Mouse (Mus musculus): ENCODE results near the gene Rundc3a. TPM values are rescaled to one million over a fixed set of nuclear protein-coding genes. Genes with fewer than 3 reads are reported as not detected.

The Rundc3a gene
- polyA plus RNA-seq, 1 experiment: 3.2 TPM

DNA sequence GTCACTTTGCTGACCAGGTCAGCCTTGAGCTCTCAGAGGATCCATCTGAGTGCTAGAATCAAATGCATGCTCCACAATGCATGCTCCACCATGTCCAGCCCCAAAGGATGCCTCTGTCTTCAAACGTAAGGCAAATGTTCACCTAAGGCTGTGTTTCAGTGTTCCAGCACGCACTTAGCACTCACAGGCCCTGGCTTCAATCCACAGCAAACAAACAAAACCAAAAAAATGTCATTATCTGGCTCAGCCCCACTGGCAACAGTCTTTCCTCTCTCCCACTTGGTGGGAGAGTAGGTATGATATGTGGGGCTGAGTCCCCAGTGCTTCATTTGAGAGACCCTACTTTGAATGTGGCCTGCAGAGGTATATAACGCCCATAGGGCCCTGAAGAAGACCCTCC, 17.9 kb downstream of the Rundc3a start:
- no peak for TF ChIP-seq CTCF (IDR thresholded peaks at IDR 0.05; ENCODE audit: control insufficient read depth, insufficient read depth, low read length)
- TF ChIP-seq POLR2A (IDR thresholded peaks at IDR 0.05; ENCODE audit: borderline replicate concordance, control insufficient read depth, low read depth, low read length): no peak
- Histone ChIP-seq H3K4me1 (ENCODE audit: control insufficient read depth, insufficient read depth, low read length) (peaks cover 2% of the 10 kb centered on the region; the same call in 1 of the 2 replicates), H3K27ac (ENCODE audit: control insufficient read depth, insufficient read depth, low read depth, low read length, poor library complexity) (no peak overlapping the region), H3K4me3 (replicated peaks; ENCODE audit: control insufficient read depth, low read depth, low read length) (no peak overlapping the region)
- WGBS: 77% methylated on average over 3 of the region's 3 CpGs

DNA sequence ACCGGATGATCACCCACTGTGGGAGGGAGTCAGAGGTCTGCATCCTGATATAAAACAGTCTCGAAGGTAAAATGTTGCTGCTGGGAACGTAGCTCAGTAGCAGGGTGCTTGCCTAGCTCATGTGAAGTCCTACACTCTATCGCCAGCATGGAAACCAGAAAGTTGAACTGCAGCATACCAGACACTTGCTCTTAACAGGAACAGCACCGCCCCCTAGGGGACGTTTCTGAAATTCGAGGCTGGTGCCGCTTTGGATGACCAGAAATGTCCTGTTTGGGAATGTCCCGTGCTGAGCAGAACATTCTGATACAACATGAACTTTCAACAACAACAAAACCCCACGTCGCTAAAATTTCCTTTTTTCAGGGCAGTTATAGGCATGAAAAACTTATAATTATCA, 18.5 kb downstream of the Rundc3a start:
- TF ChIP-seq POLR2A (IDR thresholded peaks at IDR 0.05; ENCODE audit: borderline replicate concordance, control insufficient read depth, low read depth, low read length) (no peak), CTCF (IDR thresholded peaks at IDR 0.05; ENCODE audit: control insufficient read depth, insufficient read depth, low read length) (peak; percentile 88)
- H3K4me3 ChIP-seq (replicated peaks; ENCODE audit: control insufficient read depth, low read depth, low read length): no peak overlapping the region
- H3K4me1 ChIP-seq (ENCODE audit: control insufficient read depth, insufficient read depth, low read length): peaks cover 2% of the 10 kb centered on the region; the same call in 1 of the 2 replicates
- H3K27ac ChIP-seq (ENCODE audit: control insufficient read depth, insufficient read depth, low read depth, low read length, poor library complexity): no peak overlapping the region
- WGBS: 8% methylated on average over 11 of the region's 11 CpGs

DNA sequence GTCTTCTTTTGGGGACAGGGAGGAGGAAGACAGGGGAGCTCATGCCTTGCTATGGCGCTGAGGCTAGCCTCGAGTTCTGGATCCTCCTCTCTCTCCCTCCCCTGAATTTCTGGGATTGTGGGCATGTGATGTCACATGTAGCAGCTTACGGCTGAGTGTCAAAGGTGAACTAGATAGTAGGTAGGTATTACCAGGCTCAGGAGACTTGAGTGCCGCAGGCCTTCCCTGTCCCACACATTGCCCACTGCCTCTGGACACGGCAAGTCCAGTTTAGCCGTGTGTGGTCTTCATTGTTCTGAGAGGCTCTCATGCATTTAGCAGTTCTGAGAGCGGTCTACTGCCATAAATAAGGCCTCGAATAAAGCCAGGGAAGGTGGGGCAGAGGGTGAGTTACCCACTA, 19.9 kb downstream of the Rundc3a start:
- WGBS: 81% methylated on average over 8 of the region's 8 CpGs
- TF ChIP-seq CTCF (IDR thresholded peaks at IDR 0.05; ENCODE audit: control insufficient read depth, insufficient read depth, low read length) (no peak), POLR2A (IDR thresholded peaks at IDR 0.05; ENCODE audit: borderline replicate concordance, control insufficient read depth, low read depth, low read length) (no peak)
- Histone ChIP-seq H3K27ac (ENCODE audit: control insufficient read depth, insufficient read depth, low read depth, low read length, poor library complexity) (no peak overlapping the region), H3K4me3 (replicated peaks; ENCODE audit: control insufficient read depth, low read depth, low read length) (no peak overlapping the region), H3K4me1 (ENCODE audit: control insufficient read depth, insufficient read depth, low read length) (peaks cover 2% of the 10 kb centered on the region; the same call in 1 of the 2 replicates)

DNA sequence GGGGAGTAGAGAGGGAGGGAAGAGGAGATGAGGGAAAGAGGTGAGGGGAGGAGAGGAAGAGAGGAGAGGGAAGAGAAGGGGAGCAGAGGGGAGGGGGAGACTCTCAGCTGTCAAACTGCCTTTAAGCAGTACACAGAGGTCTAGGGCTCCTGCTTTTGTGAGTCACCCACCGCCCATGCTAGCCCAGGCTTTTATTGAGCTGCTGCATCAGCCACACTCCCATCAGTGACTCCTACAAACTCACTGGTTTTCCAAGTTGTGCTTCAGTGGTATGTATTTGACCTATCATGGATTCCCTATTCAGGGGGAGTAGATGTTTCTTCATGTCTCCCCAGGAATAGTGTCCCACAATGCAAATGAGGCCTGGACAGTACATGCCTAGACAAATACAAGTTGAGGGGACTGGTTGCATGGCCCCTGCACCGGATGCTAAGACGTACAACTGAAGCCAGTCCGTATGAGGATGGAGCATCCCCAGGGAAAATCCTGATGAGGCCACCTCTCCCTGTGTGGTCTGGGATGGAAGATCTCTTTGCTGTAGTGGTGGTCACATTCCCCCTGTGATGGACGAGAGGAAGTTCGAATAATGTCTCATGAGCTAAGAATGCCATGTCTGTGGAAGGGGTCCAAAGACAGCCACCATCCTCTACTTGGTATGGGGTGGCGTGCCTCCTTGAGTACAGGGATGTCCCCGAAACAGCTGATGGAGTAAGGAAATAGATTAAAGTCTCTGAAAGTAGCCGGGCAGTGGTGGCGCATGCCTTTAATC, 22.0 kb downstream of the Rundc3a start:
- peaks cover 2% of the 10 kb centered on the region; the same call in 1 of the 2 replicates for H3K4me1 ChIP-seq (ENCODE audit: control insufficient read depth, insufficient read depth, low read length)
- no peak overlapping the region for H3K4me3 ChIP-seq (replicated peaks; ENCODE audit: control insufficient read depth, low read depth, low read length)
- no peak overlapping the region for H3K27ac ChIP-seq (ENCODE audit: control insufficient read depth, insufficient read depth, low read depth, low read length, poor library complexity)
- WGBS: 77% methylated on average over 10 of the region's 10 CpGs
- no peak for TF ChIP-seq POLR2A (IDR thresholded peaks at IDR 0.05; ENCODE audit: borderline replicate concordance, control insufficient read depth, low read depth, low read length)
- TF ChIP-seq CTCF (IDR thresholded peaks at IDR 0.05; ENCODE audit: control insufficient read depth, insufficient read depth, low read length): no peak

DNA sequence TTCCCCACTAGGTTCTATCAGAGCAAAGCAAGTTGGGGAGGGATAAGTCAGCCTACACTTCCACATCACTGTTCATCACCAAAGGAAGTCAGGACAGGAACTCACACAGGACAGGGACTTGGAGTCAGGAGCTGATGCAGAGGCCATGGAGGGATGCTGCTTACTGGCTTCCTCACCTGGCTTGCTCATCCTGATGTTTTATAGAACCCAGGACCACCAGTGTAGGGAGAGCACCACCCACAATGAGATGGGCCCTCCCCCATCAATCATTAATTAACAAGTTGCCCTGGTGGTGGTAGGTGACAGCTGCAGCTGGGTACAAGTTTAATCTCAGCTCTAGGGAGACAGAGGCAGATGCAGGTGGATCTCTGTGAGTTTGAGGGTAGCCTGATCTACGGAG, 24.0 kb downstream of the Rundc3a start:
- 85% methylated on average over 1 of the region's 1 CpGs for WGBS
- no peak overlapping the region for H3K27ac ChIP-seq (ENCODE audit: control insufficient read depth, insufficient read depth, low read depth, low read length, poor library complexity)
- H3K4me3 ChIP-seq (replicated peaks; ENCODE audit: control insufficient read depth, low read depth, low read length): no peak overlapping the region
- no peaks in the 10 kb centered on the region for H3K4me1 ChIP-seq (ENCODE audit: control insufficient read depth, insufficient read depth, low read length)
- TF ChIP-seq CTCF (IDR thresholded peaks at IDR 0.05; ENCODE audit: control insufficient read depth, insufficient read depth, low read length) (no peak), POLR2A (IDR thresholded peaks at IDR 0.05; ENCODE audit: borderline replicate concordance, control insufficient read depth, low read depth, low read length) (no peak)

DNA sequence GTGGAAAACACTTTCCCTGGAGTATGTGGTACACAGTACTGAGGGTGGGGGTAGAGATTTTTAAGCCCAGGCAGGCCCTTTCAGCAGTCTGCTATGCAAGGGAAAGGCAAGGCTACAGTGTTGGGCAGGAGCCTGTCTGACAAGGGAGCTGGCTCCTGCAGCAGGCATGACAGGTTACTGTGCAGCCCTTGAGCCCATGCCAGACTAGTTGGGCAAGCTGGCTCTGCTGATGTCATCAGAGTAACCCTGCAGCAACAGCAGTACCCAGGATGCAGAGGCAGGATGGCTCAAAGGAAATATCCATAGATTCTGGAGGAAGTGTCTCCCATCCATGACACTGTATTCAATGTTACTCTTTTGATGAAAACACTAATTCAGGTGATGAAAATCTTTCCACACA, 25.7 kb downstream of the Rundc3a start:
- no peak overlapping the region for H3K27ac ChIP-seq (ENCODE audit: control insufficient read depth, insufficient read depth, low read depth, low read length, poor library complexity)
- H3K4me3 ChIP-seq (replicated peaks; ENCODE audit: control insufficient read depth, low read depth, low read length): no peak overlapping the region
- H3K4me1 ChIP-seq (ENCODE audit: control insufficient read depth, insufficient read depth, low read length): no peaks in the 10 kb centered on the region
- TF ChIP-seq CTCF (IDR thresholded peaks at IDR 0.05; ENCODE audit: control insufficient read depth, insufficient read depth, low read length): no peak
- no peak for TF ChIP-seq POLR2A (IDR thresholded peaks at IDR 0.05; ENCODE audit: borderline replicate concordance, control insufficient read depth, low read depth, low read length)

DNA sequence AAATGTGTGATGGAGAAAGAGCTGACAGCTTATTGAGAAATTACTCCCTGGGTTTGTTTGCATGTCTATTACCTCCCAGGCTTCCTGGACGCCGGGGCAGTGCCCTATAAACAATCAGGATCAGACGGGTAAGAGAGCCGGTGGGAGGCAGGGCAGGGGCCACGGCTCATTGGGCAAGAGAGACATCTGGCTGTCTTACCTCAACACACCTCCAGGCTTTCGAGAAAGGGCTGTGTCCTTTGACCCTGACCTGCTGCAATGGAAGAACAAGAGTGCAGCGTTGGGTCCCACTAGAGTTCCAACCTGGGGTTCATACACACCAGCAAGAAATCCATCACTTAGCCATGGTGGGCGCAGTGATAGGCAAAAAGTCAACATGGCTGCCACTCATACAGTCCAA, 28.4 kb downstream of the Rundc3a start:
- TF ChIP-seq POLR2A (IDR thresholded peaks at IDR 0.05; ENCODE audit: borderline replicate concordance, control insufficient read depth, low read depth, low read length): no peak
- TF ChIP-seq CTCF (IDR thresholded peaks at IDR 0.05; ENCODE audit: control insufficient read depth, insufficient read depth, low read length): no peak
- Histone ChIP-seq H3K4me1 (ENCODE audit: control insufficient read depth, insufficient read depth, low read length) (no peaks in the 10 kb centered on the region), H3K4me3 (replicated peaks; ENCODE audit: control insufficient read depth, low read depth, low read length) (no peak overlapping the region), H3K27ac (ENCODE audit: control insufficient read depth, insufficient read depth, low read depth, low read length, poor library complexity) (no peak overlapping the region)
- WGBS: 67% methylated on average over 8 of the region's 8 CpGs

DNA sequence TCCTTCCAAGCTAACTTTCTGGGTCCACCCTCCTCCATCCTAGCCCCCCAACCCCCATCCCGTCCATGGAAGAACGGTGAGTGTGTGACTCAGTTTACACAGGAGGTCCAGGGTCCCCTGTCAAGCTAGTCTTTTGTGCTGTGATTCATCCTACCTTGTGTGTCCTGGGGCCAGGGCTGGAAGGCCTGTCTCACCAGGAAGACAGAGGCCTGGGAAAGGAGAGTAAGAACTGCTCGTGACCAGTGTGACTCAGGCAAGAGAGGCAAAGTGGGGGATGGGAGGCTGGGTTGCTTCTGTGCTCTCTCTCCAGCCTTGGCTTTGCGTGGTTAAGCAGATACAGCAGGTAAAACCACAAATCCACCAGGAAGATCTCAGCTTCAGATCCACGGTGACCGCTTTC, 31.5 kb downstream of the Rundc3a start:
- H3K4me3 ChIP-seq (replicated peaks; ENCODE audit: control insufficient read depth, low read depth, low read length): no peak overlapping the region
- no peak overlapping the region for H3K27ac ChIP-seq (ENCODE audit: control insufficient read depth, insufficient read depth, low read depth, low read length, poor library complexity)
- no peak for TF ChIP-seq POLR2A (IDR thresholded peaks at IDR 0.05; ENCODE audit: borderline replicate concordance, control insufficient read depth, low read depth, low read length)
- TF ChIP-seq CTCF (IDR thresholded peaks at IDR 0.05; ENCODE audit: control insufficient read depth, insufficient read depth, low read length): no peak
- 81% methylated on average over 6 of the region's 6 CpGs for WGBS
- no peaks in the 10 kb centered on the region; the same call in 1 of the 2 replicates for H3K4me1 ChIP-seq (ENCODE audit: control insufficient read depth, insufficient read depth, low read length)
